Mouse (Mus musculus): ENCODE data around the gene Aars. TPM values are rescaled to one million over a fixed set of nuclear protein-coding genes. Genes with fewer than 3 reads are reported as not detected.

The Aars gene
- polyA plus RNA-seq, 1 experiment from 2014 or later = 31.7 TPM

- no peak overlapping the region for H3K27ac ChIP-seq (replicated peaks in 1 of 2; ENCODE audit: control insufficient read depth in 1 of 2, insufficient read depth in 1 of 2, low read depth in 2 of 2, low read length in 2 of 2)
- no peak overlapping the region for H3K4me2 ChIP-seq (ENCODE audit: low read length)
- no peaks in the 10 kb centered on the region for H3K27me3 ChIP-seq (ENCODE audit: control insufficient read depth, insufficient read depth, low read length)
- peaks cover 54% of the 10 kb centered on the region for H3K36me3 ChIP-seq (ENCODE audit: control insufficient read depth, insufficient read depth, low read length)
- no peak overlapping the region for H3K4me3 ChIP-seq (ENCODE audit: control insufficient read depth in 1 of 2, insufficient read depth in 1 of 2, low read depth in 1 of 2, low read length in 2 of 2)
- H3K4me1 ChIP-seq (ENCODE audit: control insufficient read depth in 2 of 2, insufficient read depth in 2 of 2, low read length in 2 of 2) = peaks cover 3 to 11% of the 10 kb centered on the region in 2 experiments
- 93% methylated on average over 15 of the region's 15 CpGs for WGBS
- H3K9me3 ChIP-seq (ENCODE audit: control insufficient read depth, low read length) = no peaks in the 10 kb centered on the region
- no peak overlapping the region for H3K9ac ChIP-seq (ENCODE audit: low read length)
- no peak for ATAC-seq (ENCODE audit: insufficient number of reproducible peaks, insufficient read depth, low FRiP score, low read depth)
Measured at GRCm38 (mm10) chr8:111036591-111036990, 3.6 kb downstream of the Aars start.

GRCm38 (mm10) chr8:111042546-111042945 is 9.6 kb downstream of the Aars start:
- ATAC-seq (ENCODE audit: insufficient number of reproducible peaks, insufficient read depth, low FRiP score, low read depth) = no peak
- WGBS = 94% methylated on average over 19 of the region's 19 CpGs

DNA sequence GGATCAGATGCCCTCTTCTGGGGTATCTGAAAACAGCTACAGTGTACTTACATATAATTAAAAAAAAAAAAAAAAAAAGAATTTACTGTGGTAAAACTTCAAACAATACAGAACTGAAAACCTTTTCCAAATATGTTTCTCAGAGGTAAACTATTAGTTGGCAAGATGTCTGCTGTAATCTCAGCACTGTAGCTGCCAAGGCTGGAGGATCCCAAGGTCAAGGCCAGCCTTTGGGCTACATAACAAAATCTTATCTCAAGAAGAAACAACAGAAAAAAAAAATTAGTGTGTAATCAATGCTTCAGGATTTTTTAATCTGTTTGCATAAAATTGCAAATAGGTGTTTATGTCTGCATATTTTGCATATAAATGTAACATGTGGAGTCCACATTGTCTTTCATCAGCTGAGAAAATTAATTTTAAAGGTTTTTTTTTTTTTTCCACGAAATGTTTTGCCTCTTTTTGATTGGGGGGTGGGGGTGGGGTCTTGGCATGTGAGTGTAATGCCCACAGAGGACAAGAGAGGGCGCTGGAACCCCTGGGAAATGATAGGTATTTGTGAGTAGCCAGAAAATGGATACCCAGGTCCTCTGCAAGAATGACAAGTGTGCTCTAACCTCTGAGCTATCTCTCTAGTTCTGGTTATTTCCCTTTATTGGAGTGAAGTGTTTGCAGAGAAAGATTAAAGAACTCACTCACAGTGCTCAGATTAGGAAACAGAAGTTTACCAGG is 11.2 kb downstream of the Aars start:
- H3K36me3 ChIP-seq (ENCODE audit: control insufficient read depth, insufficient read depth, low read length) = peaks cover 100% of the 10 kb centered on the region
- H3K27me3 ChIP-seq (ENCODE audit: control insufficient read depth, insufficient read depth, low read length) = no peaks in the 10 kb centered on the region
- WGBS = 53% methylated on average over 2 of the region's 2 CpGs
- H3K27ac ChIP-seq (replicated peaks in 1 of 2; ENCODE audit: control insufficient read depth in 1 of 2, insufficient read depth in 1 of 2, low read depth in 2 of 2, low read length in 2 of 2) = no peak overlapping the region
- no peak for ATAC-seq (ENCODE audit: insufficient number of reproducible peaks, insufficient read depth, low FRiP score, low read depth)
- no peak overlapping the region for H3K9ac ChIP-seq (ENCODE audit: low read length)
- no peak overlapping the region for H3K4me3 ChIP-seq (ENCODE audit: control insufficient read depth in 1 of 2, insufficient read depth in 1 of 2, low read depth in 1 of 2, low read length in 2 of 2)
- H3K9me3 ChIP-seq (ENCODE audit: control insufficient read depth, low read length) = no peaks in the 10 kb centered on the region
- no peaks in the 10 kb centered on the region for H3K4me1 ChIP-seq (ENCODE audit: control insufficient read depth in 2 of 2, insufficient read depth in 2 of 2, low read length in 2 of 2)
- H3K4me2 ChIP-seq (ENCODE audit: low read length) = no peak overlapping the region

More at GRCm38 (mm10) chr8:111042546-111042945, 9.6 kb downstream of the Aars start:
- Histone ChIP-seq H3K27ac (replicated peaks in 1 of 2; ENCODE audit: control insufficient read depth in 1 of 2, insufficient read depth in 1 of 2, low read depth in 2 of 2, low read length in 2 of 2) (no peak overlapping the region), H3K4me2 (ENCODE audit: low read length) (no peak overlapping the region), H3K9me3 (ENCODE audit: control insufficient read depth, low read length) (no peaks in the 10 kb centered on the region), H3K4me1 (ENCODE audit: control insufficient read depth in 2 of 2, insufficient read depth in 2 of 2, low read length in 2 of 2) (no peaks in the 10 kb centered on the region), H3K9ac (ENCODE audit: low read length) (no peak overlapping the region), H3K27me3 (ENCODE audit: control insufficient read depth, insufficient read depth, low read length) (no peaks in the 10 kb centered on the region), H3K4me3 (ENCODE audit: control insufficient read depth in 1 of 2, insufficient read depth in 1 of 2, low read depth in 1 of 2, low read length in 2 of 2) (no peak overlapping the region), H3K36me3 (ENCODE audit: control insufficient read depth, insufficient read depth, low read length) (peaks cover 99% of the 10 kb centered on the region)

DNA sequence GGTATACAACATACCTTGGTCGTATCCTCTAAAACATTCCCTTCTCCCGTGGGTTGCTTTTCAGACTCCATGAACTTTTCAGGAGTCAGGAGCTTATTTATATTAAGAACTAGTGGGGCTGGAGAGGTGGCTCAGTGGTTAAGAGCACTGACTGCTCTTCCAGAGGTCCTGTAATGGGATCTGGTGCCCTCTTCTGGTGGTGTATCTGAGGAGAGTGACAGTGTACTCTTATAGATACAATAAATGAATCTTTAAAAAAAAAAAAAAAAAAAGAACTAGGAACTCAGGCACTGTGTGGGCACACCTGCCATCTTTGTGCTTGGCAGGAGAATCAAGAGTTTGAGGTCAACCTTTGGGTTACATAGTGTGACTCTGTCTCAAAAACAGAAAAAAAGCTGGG is 15.8 kb downstream of the Aars start:
- WGBS = 93% methylated on average over 2 of the region's 2 CpGs
- Histone ChIP-seq H3K4me3 (ENCODE audit: control insufficient read depth in 1 of 2, insufficient read depth in 1 of 2, low read depth in 1 of 2, low read length in 2 of 2) (no peak overlapping the region), H3K9ac (ENCODE audit: low read length) (no peak overlapping the region), H3K36me3 (ENCODE audit: control insufficient read depth, insufficient read depth, low read length) (peaks cover 100% of the 10 kb centered on the region), H3K27ac (replicated peaks in 1 of 2; ENCODE audit: control insufficient read depth in 1 of 2, insufficient read depth in 1 of 2, low read depth in 2 of 2, low read length in 2 of 2) (no peak overlapping the region), H3K27me3 (ENCODE audit: control insufficient read depth, insufficient read depth, low read length) (no peaks in the 10 kb centered on the region), H3K4me2 (ENCODE audit: low read length) (no peak overlapping the region), H3K4me1 (ENCODE audit: control insufficient read depth in 2 of 2, insufficient read depth in 2 of 2, low read length in 2 of 2) (no peaks in the 10 kb centered on the region), H3K9me3 (ENCODE audit: control insufficient read depth, low read length) (no peaks in the 10 kb centered on the region)
- no peak for ATAC-seq (ENCODE audit: insufficient number of reproducible peaks, insufficient read depth, low FRiP score, low read depth)

DNA sequence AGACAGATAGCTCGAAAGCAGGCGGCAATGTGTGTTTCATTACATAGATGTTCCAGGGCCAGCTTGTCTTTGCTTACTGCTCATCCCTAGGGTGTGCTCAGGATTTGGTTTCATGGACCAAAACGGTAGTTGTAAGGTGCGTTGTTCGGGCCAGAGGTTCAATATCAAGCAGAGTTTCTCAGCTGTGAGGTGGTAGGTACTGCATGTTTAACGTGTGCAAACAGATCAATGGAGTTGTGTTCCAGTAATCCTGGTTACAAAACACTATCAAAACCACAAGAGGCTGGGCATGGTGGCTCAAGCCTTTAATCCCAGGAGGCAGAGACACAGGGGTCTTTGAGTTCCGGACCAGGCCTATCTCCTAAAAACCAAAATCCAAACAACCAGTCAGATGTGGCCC is 16.2 kb downstream of the Aars start:
- Histone ChIP-seq H3K9ac (ENCODE audit: low read length) (no peak overlapping the region), H3K27ac (replicated peaks in 1 of 2; ENCODE audit: control insufficient read depth in 1 of 2, insufficient read depth in 1 of 2, low read depth in 2 of 2, low read length in 2 of 2) (no peak overlapping the region), H3K4me2 (ENCODE audit: low read length) (no peak overlapping the region), H3K27me3 (ENCODE audit: control insufficient read depth, insufficient read depth, low read length) (no peaks in the 10 kb centered on the region), H3K4me3 (ENCODE audit: control insufficient read depth in 1 of 2, insufficient read depth in 1 of 2, low read depth in 1 of 2, low read length in 2 of 2) (no peak overlapping the region), H3K4me1 (ENCODE audit: control insufficient read depth in 2 of 2, insufficient read depth in 2 of 2, low read length in 2 of 2) (no peaks in the 10 kb centered on the region), H3K36me3 (ENCODE audit: control insufficient read depth, insufficient read depth, low read length) (peaks cover 100% of the 10 kb centered on the region), H3K9me3 (ENCODE audit: control insufficient read depth, low read length) (no peaks in the 10 kb centered on the region)
- WGBS = 96% methylated on average over 7 of the region's 7 CpGs
- no peak for ATAC-seq (ENCODE audit: insufficient number of reproducible peaks, insufficient read depth, low FRiP score, low read depth)

- H3K36me3 ChIP-seq (ENCODE audit: control insufficient read depth, insufficient read depth, low read length) = peaks cover 70% of the 10 kb centered on the region
- WGBS = 94% methylated on average over 12 of the region's 12 CpGs
- no peak overlapping the region for H3K4me2 ChIP-seq (ENCODE audit: low read length)
- H3K9ac ChIP-seq (ENCODE audit: low read length) = no peak overlapping the region
- H3K4me3 ChIP-seq (ENCODE audit: control insufficient read depth in 1 of 2, insufficient read depth in 1 of 2, low read depth in 1 of 2, low read length in 2 of 2) = no peak overlapping the region
- H3K9me3 ChIP-seq (ENCODE audit: control insufficient read depth, low read length) = no peaks in the 10 kb centered on the region
- H3K27ac ChIP-seq (replicated peaks in 1 of 2; ENCODE audit: control insufficient read depth in 1 of 2, insufficient read depth in 1 of 2, low read depth in 2 of 2, low read length in 2 of 2) = no peak overlapping the region
- ATAC-seq (ENCODE audit: insufficient number of reproducible peaks, insufficient read depth, low FRiP score, low read depth) = no peak
- no peaks in the 10 kb centered on the region for H3K27me3 ChIP-seq (ENCODE audit: control insufficient read depth, insufficient read depth, low read length)
- peaks cover 4 to 13% of the 10 kb centered on the region in 2 experiments; a peak in 3 of 4 replicates for H3K4me1 ChIP-seq (ENCODE audit: control insufficient read depth in 2 of 2, insufficient read depth in 2 of 2, low read length in 2 of 2)
Measured at GRCm38 (mm10) chr8:111053827-111054518, 21.0 kb downstream of the Aars start.

GRCm38 (mm10) chr8:111055031-111055634 is 22.2 kb downstream of the Aars start:
- Histone ChIP-seq H3K9me3 (ENCODE audit: control insufficient read depth, low read length) (no peaks in the 10 kb centered on the region), H3K36me3 (ENCODE audit: control insufficient read depth, insufficient read depth, low read length) (peaks cover 58% of the 10 kb centered on the region), H3K4me2 (ENCODE audit: low read length) (no peak overlapping the region), H3K4me1 (ENCODE audit: control insufficient read depth in 2 of 2, insufficient read depth in 2 of 2, low read length in 2 of 2) (peaks cover 6 to 17% of the 10 kb centered on the region in 2 experiments; a peak in 3 of 4 replicates), H3K9ac (ENCODE audit: low read length) (no peak overlapping the region), H3K27me3 (ENCODE audit: control insufficient read depth, insufficient read depth, low read length) (no peaks in the 10 kb centered on the region), H3K4me3 (ENCODE audit: control insufficient read depth in 1 of 2, insufficient read depth in 1 of 2, low read depth in 1 of 2, low read length in 2 of 2) (no peak overlapping the region), H3K27ac (replicated peaks in 1 of 2; ENCODE audit: control insufficient read depth in 1 of 2, insufficient read depth in 1 of 2, low read depth in 2 of 2, low read length in 2 of 2) (no peak overlapping the region)
- no peak for ATAC-seq (ENCODE audit: insufficient number of reproducible peaks, insufficient read depth, low FRiP score, low read depth)
- 84% methylated on average over 17 of the region's 17 CpGs for whole genome bisulfite sequencing
